Mouse (Mus musculus) gastrocnemius, postnatal 25 days (tissue): ENCODE measurements at regions not wholly inside any gene's neighbourhood (a gene's known extent, or its start where the extent isn't known, plus 50 kb on each side); places are given as distances from the start of the nearest gene placed in this dataset.
A peak's percentile ranks its signal among the peaks of the same experiment; 100 is the strongest.
"Not testable (repeated sequence)": the region's sequence is repeated elsewhere in the genome, so short reads cannot be mapped to it uniquely, and the experiment has no call there.

ENCODE experiments used
- DNase-seq: peaks from one replicate; pipeline ENCODE4 v3.0.0; 2022

DNA sequence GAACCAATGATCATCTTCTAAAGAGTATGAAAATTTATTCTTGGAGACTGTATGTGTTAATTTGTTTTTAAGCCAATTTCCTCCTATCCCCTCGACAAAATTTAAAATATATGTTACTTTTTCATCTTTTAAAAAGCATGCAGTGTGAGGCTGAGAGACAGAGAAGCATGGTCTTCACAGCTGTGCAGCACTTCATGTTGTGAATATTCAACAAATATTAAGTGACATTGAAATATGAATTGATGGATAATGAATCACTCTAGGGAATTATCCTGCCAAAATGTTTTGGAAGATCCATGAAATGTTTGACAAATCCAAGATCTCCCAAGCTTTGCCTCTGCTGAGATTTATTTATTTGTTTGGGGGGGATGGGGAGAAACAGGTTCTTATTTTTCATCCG lies 233.9 kb upstream of the Gm11146 start:
- DNase-seq: no peak

DNA sequence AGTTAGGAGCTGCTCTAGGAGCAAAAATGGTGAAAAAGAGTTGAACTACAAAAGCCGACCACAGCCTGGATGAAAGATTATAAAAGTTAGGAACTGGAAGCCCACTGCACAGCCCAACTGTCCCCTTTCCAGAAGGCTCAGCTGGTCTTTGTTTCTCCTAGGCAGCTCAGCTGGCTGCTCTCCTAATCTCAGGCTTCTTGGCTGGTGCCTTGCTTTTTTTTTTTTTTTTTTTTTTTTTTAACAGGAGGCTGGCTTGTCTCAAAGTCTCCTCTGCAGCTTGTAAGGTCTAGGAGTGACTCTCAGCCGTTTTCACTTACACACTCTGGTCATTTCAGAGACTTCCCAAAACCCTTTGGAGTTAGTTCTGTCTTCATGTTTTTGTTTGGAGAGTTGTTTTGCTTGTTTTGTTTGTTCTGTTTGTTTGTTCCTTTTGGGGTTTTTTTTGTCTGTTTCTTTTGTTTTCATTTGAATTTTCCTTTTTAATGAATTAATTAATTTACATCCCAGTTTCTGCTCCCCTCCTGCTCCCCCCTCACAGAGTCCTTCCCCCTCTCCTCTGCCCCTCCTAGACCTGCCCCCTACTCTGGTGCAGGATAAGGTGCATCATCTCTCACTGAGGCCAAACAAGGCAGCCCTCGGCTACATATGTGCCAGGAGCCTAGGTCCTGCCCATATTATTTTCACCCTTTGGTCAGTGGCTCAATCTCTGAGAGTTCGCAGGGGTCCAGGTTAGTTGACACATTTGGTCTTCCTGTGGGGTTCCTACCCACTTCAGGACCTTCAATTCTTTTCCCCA lies 225.6 kb upstream of the Gm11146 start:
- DNase-seq: peak; percentile 70

DNA sequence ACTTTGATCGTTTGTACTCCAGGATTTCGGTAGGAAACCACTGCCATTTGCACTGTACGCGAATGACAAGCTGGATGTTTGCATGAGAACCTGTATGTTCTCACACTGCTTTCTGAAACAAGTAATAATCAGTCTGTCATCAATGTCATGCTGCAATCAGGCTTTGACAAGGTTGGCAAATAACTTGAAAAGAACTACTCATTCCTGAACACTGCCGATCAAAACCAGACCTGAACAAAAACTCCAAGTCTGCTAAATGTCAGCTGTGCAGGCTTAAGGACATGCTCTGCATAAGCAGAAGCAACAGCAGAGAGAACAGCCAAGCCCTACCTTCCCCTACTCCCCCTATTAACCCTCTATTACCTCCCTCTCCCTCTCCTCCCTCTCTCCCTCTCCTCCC lies 197.8 kb upstream of the Gm11146 start:
- DNase-seq: no peak

DNA sequence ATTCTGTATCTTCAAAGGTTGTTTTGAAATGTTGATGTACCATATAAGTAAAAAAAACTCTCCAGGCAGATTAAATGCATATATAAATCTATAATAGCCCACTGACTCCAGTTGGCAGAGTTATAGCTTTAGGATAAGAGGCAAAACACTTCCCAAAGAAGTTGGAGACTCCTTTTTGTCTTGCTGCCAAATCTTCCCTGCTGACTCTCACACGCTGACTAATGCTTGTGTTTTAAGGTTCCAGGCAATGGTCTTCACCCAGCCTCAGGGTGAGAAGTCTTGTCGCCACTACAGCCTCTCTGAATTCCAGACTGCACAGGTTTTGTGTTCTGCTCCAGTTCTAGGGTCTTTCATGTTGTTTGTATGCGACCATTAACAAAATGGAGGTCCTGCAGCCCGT lies 195.0 kb upstream of the Gm11146 start:
- DNase-seq: no peak

DNA sequence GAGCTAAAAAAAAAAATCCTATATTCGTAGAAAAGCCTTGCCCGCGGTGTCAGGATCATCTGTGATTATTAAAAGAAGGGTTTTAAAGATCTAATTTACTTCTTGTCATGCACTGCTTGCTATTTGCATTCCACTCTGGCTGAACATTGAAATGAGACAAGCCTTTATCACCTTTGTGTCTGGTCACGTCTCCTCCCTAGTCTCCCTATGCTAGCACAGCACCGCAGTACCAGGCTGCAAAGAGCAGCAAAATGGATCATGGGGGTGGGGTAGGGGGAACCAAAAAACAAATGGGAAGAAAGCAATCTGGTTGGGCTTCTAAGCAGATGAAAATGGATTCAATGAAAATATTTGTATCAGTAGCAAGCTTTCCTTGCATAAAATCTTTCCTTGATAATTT lies 187.8 kb upstream of the Gm11146 start:
- no peak for DNase-seq

DNA sequence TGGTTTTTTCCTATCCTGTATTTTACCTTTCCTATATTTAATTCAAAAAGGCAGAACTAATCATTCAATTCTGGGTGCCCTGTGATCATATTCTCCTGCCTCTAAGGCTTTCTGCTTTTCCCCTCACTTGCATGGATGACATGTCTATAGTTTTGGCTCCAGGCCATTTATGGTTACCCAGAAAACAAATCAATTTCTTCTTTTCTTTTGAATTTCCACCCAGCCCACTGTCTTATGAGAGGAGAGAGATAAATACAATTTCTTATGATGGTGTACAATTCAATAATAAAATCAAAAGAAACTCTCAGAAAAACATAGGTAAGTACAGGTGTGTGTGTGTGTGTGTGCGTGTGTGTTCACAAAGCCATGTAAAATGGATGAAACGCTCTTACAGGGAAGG lies 187.3 kb upstream of the Gm11146 start:
- no peak for DNase-seq

DNA sequence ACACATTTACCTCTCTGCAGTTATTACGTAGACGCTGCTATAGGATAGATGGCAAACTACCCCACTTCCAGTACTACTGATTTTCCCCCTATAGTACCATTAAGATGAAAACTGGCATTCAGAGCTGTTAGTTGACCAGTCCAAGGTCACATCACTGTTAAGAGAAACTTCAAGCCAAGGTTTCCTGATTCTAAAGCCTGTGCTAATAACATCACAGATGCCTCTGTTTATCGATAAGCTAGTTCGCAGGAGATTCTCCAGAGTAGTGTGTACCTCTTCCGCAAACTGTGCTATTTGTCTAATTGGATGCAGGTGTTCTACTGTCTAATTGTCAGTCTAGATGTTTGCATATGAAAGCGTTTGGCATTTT lies 186.9 kb upstream of the Gm11146 start:
- no peak for DNase-seq

DNA sequence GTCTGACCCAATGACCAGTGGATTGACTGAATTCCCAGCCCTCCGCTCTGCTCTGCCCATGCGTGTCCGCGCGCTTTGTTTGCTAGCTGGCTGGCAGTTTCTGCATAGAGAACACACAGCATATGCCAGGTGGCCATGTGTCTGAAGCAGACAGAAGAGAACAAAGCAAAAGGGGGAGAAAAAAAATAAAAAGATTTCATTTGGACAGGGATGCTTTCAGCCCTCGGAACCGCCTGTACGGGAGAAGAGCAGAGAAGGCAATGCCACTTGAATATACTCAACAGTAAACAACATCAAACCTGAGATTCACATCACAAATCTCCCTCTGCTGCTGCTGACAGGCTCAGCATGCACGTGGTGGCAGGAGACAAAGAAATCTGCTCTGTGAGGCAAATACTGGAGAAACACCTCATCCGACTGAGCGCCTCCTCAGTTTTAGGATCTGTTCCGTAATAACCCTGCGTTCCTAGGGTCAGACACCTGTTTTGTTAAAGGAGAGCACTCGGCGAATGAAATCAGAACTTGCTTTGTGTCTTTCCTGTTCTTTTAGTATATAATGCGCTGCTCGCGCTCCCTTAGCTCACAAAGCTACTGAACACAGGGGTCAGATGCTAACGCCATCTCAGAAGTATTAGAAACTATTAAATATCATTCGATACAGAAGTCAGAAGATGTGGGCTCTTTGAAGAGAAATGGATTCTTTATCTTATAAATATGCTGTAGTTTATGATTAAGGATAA lies 186.3 kb upstream of the Gm11146 start:
- no peak for DNase-seq

DNA sequence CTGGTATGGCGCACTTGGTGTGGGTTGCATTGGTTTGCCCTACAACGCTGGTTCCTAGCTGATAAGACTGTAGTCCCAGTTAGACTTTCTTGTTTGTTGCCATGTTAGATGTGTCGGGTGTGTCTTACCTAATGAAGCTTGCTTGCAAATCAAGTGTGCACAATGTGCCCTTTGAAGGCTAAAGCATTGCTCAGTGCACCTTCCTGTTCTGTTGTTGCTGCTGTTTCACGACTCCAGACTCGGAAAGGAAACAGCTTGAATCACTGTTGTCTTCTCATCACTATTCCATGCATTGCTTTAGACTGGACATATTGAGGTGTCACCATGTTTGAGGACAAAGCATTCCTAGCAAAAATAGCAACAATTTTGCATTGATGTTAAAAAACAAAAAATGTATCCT lies 185.1 kb upstream of the Gm11146 start:
- no peak for DNase-seq

DNA sequence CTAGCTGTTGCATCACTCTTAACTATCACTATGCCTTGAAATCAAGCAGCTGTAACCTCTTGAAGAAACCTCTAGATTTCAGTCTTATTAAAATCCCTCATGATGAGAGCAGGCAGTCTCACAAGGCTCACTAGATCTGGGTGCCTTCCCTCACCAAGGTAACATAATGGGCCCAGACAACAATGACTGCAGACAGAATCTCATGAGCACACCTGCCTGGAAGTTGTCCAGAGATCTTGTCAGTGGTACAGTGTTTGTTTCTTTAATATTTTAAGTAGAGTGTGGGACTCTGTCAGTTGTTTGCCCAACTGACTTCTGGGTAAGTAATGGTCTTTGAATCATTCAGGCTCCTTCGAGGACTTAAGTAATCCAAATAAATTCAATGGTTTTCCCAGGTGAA lies 177.1 kb upstream of the Gm11146 start:
- no peak for DNase-seq

DNA sequence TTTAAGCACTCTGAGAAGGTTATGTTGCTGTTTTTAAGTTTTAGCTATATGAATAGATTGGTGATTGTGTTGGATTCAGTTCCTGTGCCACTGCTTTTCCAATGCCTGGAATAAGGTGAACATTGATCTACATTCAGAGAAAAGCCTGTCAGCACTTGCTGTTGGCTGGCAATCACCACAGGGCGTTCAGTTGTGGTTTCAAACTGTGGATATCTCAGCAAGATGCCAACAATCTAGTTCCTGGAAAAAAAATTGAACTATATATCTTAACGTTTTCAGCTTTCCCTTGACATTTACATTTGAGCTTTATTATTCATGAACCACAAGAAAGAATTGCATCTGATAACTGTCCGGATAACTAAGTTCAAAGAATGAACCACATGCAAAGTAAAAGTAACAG lies 170.2 kb upstream of the Gm11146 start:
- no peak for DNase-seq

DNA sequence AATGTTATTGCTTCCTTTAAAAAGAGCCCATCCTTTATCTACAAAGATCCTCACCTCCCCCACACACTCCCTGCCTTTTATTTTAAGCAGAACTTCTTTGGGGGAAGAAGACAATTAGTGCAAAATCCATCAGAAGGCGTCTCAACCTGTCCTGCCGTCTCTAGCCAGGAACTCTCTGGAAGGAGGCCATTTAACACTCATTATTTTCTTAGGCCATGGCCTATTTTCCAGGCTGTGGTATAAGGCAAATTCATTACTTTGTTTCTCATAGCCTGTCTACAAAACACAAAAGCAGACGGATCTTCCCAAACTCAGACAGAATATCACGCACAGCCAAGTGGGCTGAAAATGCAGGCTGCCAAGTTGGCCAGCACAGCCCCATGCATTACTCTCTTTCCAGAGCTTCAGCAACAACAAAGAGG lies 159.0 kb upstream of the Gm11146 start:
- peak; percentile 15 for DNase-seq

DNA sequence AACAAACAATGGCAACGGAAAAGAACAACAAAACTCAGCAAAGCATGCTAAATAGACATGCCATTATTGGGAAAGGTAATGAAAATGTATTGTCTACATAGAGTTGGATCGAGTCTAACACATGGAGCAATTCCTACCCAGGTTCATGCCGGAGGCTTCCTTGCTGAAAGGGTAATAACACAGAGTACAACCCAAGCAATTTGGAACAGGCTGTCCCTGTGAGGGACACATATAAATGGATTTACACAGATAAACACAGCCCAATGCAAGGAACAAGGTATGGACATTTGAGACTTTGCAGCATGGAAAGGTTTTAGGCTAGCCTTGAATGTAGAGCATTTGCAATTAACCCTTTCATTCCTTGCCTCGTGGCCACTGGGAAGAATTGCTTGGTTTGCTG lies 158.6 kb upstream of the Gm11146 start:
- no peak for DNase-seq

DNA sequence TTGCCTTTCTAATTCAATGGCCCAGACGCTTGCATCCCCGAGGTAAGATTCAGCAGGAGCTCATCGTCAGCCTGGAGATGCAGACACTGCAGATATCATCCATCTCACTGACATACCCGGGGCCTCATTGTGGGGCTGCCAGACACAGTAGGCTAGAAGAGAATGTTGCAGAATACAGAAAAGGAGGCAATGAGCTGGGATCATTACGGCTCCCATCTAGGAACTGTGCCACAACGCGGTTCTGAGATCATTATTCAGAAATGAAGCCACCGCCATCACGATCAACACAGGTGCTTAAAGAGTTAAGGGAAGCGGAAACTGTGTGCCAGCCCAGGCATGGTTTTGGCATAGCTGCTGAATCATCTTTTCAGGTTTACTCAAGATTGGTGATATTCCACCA lies 158.1 kb upstream of the Gm11146 start:
- no peak for DNase-seq

DNA sequence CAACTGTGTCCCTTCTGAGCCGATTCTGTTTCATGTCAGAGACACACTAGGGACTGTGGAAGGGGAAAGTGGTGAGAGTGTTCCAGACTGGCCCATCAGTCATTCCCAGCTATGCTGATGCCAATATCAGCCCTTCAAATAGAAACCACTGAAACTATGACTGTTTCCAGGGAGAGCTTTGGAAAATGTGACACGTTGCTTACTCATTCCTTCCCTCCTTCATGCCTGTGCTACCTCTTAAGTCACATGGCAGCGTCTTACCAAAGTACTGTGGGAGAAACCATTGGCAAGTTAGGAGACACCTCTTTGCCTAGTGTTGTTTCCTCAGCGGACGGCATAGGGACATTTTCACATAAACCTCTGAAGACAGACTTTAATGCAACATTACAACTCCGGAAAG lies 153.0 kb upstream of the Gm11146 start:
- DNase-seq: no peak

DNA sequence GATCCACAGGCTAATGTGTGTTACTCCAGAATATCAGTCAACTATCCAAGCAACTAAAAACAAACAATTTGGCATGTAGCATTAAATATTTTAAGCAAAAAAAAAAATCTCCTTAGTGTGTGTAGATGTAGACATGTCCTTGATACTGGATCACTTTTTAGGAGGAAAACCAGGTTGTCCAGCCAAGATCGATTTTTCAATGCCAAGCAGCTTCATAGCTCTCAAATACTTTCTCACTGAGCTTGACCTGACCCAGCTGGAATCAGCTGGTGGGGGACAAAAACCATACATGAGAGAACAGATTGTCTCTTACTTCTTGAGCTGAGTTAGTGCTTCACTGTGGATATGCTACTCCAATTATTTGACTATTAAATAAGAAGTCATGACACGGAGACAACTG lies 147.6 kb upstream of the Gm11146 start:
- peak; percentile 7 for DNase-seq

DNA sequence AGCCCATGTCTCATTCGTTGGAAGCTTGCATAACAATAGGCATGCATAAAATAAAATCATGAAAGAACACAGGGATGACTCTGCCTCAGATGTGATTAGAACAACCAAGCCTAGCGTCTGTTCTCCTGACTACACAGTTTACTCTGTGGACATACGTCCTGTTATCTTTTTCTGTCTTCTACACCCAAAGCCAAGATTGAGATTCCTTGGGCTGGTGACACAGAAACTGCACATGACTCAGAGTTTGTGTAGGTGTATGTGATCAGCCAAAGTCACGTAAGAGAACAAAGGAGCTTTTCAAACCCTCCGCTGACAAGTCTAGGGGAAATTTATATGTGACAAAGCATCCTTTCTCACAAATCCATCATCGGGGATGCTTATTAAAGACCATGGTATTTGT lies 141.9 kb upstream of the Gm11146 start:
- DNase-seq: no peak

DNA sequence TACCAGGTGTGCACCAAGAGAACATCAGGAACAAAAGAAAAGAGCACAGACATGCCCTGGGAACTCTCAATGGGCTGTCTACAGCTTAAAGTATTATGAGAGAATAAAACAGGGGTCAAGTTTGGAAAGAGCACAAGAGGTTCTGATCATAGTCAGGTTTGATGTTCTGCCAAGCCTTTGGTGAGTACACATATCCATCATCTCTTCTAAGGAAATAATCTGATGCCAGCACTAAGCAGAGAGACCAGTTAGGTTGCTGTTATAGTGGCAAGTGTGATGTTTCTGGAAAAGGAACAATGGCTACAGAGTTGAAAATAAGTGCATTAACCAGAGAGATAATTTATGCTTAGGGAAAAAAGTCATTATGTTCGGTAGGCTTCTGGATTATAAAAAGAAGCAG lies 136.9 kb upstream of the Gm11146 start:
- no peak for DNase-seq

DNA sequence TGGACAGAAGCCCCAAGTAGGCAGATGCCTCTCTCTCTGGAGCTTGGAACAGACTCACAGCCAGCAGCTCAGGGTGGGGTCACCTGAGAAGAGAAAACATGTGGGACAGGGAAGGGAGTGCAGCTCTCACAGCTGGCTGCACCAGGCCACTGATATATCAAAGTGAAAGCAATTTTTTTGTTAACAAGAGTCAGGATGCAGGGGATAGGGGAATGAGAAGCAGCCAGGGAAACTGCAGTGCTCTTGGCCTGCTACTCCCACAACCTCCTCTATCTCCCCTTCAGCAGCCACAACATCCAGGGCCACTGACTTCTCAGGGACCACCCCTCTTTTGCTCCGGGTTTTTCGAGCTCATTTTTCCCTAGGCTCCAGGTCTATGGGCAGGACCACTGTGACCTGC lies 117.5 kb upstream of the Gm11146 start:
- DNase-seq: no peak

DNA sequence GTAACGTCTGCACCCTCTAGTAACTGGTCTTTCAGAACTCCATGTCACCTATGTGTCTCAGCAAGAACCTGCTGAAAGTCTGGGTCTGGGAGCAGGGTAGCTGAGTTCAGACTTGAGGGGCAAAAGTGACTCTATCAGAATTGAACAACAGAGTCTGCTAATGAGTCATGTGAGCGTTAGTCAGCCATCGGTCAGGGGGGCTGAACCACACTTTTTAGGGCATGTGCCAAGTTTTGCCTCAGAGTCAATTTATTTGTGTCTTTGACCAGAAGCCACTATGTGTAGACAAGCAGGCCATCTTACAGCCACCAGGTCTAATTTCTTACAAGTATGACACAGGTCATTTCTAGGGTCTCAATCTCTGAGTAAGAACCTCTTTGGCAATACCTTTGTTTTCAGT lies 115.9 kb upstream of the Gm11146 start:
- not testable (repeated sequence) for DNase-seq

DNA sequence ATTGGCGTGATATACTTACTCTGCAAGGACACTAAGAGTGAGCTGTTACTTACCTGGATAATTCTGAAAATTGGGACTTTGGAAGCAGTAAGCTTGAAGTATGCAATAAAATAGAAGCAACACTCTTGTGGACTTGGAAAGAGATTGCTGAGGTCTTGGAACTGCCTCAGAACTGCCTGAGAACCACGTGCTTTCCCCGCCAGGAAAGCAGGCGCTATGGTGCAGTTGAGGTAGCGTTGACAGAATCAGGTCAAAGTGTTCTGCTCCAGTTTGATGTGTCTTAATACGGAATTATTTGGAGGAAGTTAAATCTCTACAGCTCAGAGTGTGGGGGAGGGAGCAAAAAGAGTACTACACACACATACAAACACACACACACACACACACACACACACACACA lies 102.8 kb upstream of the Gm11146 start:
- no peak for DNase-seq

DNA sequence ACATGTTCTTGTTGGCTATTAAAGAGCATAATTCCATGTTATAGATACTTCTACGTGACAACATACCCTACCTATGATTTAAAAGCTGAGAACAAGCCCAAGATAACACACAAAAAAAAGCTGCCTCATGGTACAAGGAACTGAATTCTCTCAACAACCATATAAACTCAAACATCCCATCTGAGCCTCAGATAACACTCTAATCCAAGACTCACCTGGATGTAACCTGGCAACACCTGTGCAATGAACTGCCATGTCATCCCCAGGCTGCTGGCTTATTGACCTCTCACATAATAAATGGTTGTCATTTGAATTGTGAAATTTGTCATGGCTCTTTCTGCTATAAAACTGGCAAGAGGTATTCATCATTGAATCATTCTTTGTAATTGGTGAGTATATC lies 93.5 kb upstream of the Gm11146 start:
- DNase-seq: no peak

DNA sequence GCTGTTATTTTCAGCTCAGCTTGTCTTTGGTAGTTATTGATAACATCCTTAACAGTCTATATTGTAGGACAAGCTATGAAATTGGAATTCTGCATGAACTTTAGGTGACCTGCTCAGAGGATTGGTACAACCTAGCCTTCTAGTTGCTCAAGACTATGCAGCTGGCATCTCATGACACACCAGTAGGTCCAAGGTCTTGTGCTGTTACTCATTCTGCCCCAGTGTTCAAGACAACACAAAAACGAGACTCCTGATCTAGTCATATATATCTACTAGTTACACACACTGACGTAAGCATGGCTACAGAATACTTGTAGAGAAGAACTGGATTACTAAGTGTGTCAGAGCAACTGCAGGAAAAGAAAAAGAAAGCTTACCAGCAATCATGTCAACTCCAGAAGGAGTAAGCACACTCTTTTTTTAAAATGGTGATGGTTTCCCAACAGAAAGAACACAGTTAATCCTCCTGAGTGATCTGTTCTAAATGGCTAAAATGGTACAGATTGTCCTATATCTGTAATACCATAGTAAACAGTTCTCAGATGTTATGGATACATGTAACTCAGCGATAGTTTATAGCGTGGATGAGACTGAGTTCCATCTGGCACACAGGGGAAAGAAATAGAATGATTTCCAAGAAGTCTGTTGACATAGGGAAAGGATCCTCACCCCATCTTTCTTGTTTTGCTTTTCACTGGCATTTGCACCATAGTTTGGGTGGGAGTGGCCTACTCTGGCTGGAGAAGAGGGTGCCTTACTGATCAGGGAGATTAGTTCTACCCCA lies 85.4 kb upstream of the Gm11146 start:
- DNase-seq: no peak
